Mouse (Mus musculus) embryonic facial prominence, embryonic 12.5 days (tissue): ENCODE measurements at regions not wholly inside any gene's neighbourhood (a gene's known extent, or its start where the extent isn't known, plus 50 kb on each side); places are given as distances from the start of the nearest gene placed in this dataset.
"Not testable (repeated sequence)": the region's sequence is repeated elsewhere in the genome, so short reads cannot be mapped to it uniquely, and the experiment has no call there.

Experiments
- ATAC-seq: fragments of 200-750 bp; cut with Nextera tagmentation; 2 replicates; pipeline ENCODE4 v1.8.0; 2017; ENCODE audit not compliant: insufficient number of reproducible peaks, insufficient read depth, low FRiP score, low TSS enrichment
- H3K27ac ChIP-seq: fragments of 300-500 bp; sonication (generic); 2 replicates; pipeline ENCODE4 v1.5.1; 2016; ENCODE audit warnings: mild to moderate bottlenecking
- H3K27me3 ChIP-seq: fragments of 300-500 bp; sonication (generic); 2 replicates; pipeline ENCODE4 v1.6.1; 2016; ENCODE audit warnings: mild to moderate bottlenecking, moderate library complexity
- H3K36me3 ChIP-seq: fragments of 300-500 bp; sonication (generic); 2 replicates; pipeline ENCODE4 v1.6.1; 2016; ENCODE audit warnings: mild to moderate bottlenecking
- H3K4me1 ChIP-seq: fragments of 300-500 bp; sonication (generic); 2 replicates; pipeline ENCODE4 v1.6.1; 2016
- H3K4me2 ChIP-seq: fragments of 300-500 bp; sonication (generic); replicated peaks from 2 replicates; pipeline ENCODE4 v1.6.1; 2016; ENCODE audit warnings: mild to moderate bottlenecking, moderate library complexity
- H3K4me3 ChIP-seq: fragments of 300-500 bp; sonication (generic); 2 replicates; pipeline ENCODE4 v1.5.1; 2016; ENCODE audit warnings: mild to moderate bottlenecking
- H3K9ac ChIP-seq: fragments of 300-500 bp; sonication (generic); 2 replicates; pipeline ENCODE4 v1.6.1; 2016; ENCODE audit warnings: mild to moderate bottlenecking, moderate library complexity
- H3K9me3 ChIP-seq: fragments of 300-500 bp; sonication (generic); 2 replicates; pipeline ENCODE4 v1.6.1; 2016; ENCODE audit warnings: mild to moderate bottlenecking, moderate library complexity
- WGBS: fragments of 180-500 bp; shearing (Covaris S2); methylation state at CpG from one replicate; pipeline ENCODE4 v1.1.7; 2016; 5-methylcytosine and 5-hydroxymethylcytosine counted together

DNA sequence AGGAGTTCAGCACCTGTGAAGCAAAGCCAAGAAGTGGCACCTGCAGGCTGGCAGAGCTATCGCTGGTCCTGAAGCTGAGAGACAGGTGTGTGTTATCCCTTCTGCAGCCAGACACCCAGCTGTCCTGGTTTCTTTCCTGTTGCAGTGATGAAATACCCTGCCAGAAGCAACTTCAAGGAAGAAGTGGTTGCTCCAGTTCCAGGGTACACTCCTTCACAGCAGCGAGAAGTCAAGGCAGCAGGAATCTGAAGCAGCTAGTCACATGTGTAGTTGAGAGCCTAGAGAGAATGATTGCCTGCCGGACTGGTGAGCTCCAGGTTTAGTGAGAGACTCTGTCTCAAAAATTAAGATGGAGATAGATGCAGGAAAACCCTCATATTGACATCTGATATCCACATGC lies 69.1 kb upstream of the Klf13 start:
- H3K9me3 ChIP-seq = no peaks in the 10 kb centered on the region
- no peak overlapping the region for H3K4me2 ChIP-seq
- no peak overlapping the region for H3K27ac ChIP-seq
- no peak for ATAC-seq
- WGBS = 79% methylated on average over 3 of the region's 3 CpGs
- H3K4me3 ChIP-seq = no peak overlapping the region
- H3K36me3 ChIP-seq = no peaks in the 10 kb centered on the region
- H3K27me3 ChIP-seq = no peaks in the 10 kb centered on the region
- no peak overlapping the region for H3K9ac ChIP-seq
- no peaks in the 10 kb centered on the region for H3K4me1 ChIP-seq

GRCm38 (mm10) chr7:64006935-64007334 lies 68.2 kb upstream of the Klf13 start:
- Histone ChIP-seq H3K27ac (no peak overlapping the region), H3K4me3 (no peak overlapping the region), H3K4me2 (no peak overlapping the region), H3K9ac (no peak overlapping the region), H3K9me3 (no peaks in the 10 kb centered on the region), H3K4me1 (no peaks in the 10 kb centered on the region), H3K36me3 (no peaks in the 10 kb centered on the region), H3K27me3 (no peaks in the 10 kb centered on the region)
- no peak for ATAC-seq
- WGBS = 90% methylated on average over 4 of the region's 4 CpGs

GRCm38 (mm10) chr7:64005765-64006164 lies 67.0 kb upstream of the Klf13 start:
- Histone ChIP-seq H3K9ac (no peak overlapping the region), H3K36me3 (no peaks in the 10 kb centered on the region), H3K4me1 (no peaks in the 10 kb centered on the region), H3K27me3 (no peaks in the 10 kb centered on the region), H3K4me3 (no peak overlapping the region), H3K4me2 (no peak overlapping the region), H3K27ac (no peak overlapping the region), H3K9me3 (no peaks in the 10 kb centered on the region)
- ATAC-seq = no peak
- WGBS = 83% methylated on average over 1 of the region's 1 CpGs

DNA sequence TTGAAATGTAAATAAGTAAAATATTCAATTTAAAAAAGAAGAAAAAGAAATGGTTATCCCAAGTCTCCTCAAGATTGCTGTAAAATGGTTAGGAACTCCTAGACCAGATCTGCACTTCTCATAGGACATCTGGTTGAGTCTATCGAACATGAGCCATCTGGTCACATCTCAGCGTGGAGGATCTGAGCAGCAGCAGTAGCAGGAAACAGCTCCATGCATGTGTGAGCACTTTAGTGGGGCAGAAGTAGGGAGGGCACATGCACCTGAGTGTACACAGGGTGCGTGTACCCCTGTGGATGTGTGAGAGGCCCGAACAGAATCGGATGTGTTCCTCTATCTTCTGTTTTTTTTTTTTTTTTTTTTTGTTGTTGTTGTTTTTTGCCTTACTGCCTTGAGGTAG lies 65.2 kb upstream of the Klf13 start:
- Histone ChIP-seq H3K27me3 (no peaks in the 10 kb centered on the region), H3K9ac (no peak overlapping the region), H3K4me2 (no peak overlapping the region), H3K4me1 (no peaks in the 10 kb centered on the region), H3K9me3 (no peaks in the 10 kb centered on the region), H3K27ac (no peak overlapping the region), H3K4me3 (no peak overlapping the region), H3K36me3 (no peaks in the 10 kb centered on the region)
- no peak for ATAC-seq
- WGBS = 84% methylated on average over 5 of the region's 5 CpGs

GRCm38 (mm10) chr7:64001611-64002111 lies 62.9 kb upstream of the Klf13 start:
- ATAC-seq = no peak
- Histone ChIP-seq H3K27ac (no peak overlapping the region), H3K36me3 (no peaks in the 10 kb centered on the region), H3K4me1 (no peaks in the 10 kb centered on the region), H3K9ac (no peak overlapping the region), H3K9me3 (no peaks in the 10 kb centered on the region), H3K27me3 (no peaks in the 10 kb centered on the region), H3K4me2 (no peak overlapping the region), H3K4me3 (no peak overlapping the region)
- 52% methylated on average over 9 of the region's 9 CpGs for WGBS

- no peaks in the 10 kb centered on the region for H3K4me1 ChIP-seq
- no peaks in the 10 kb centered on the region for H3K36me3 ChIP-seq
- H3K9ac ChIP-seq = no peak overlapping the region
- no peaks in the 10 kb centered on the region for H3K27me3 ChIP-seq
- H3K9me3 ChIP-seq = no peaks in the 10 kb centered on the region
- no peak overlapping the region for H3K4me3 ChIP-seq
- no peak overlapping the region for H3K4me2 ChIP-seq
- WGBS = 61% methylated on average over 6 of the region's 6 CpGs
- ATAC-seq = no peak
- H3K27ac ChIP-seq = no peak overlapping the region
These were observed 60.6 kb upstream of the Klf13 start for GRCm38 (mm10) chr7:63998995-63999960.

GRCm38 (mm10) chr7:63997997-63998396 lies 59.3 kb upstream of the Klf13 start:
- H3K4me2 ChIP-seq = no peak overlapping the region
- no peak for ATAC-seq
- H3K9me3 ChIP-seq = no peaks in the 10 kb centered on the region
- no peak overlapping the region for H3K9ac ChIP-seq
- no peaks in the 10 kb centered on the region for H3K36me3 ChIP-seq
- no peaks in the 10 kb centered on the region for H3K27me3 ChIP-seq
- H3K4me1 ChIP-seq = no peaks in the 10 kb centered on the region
- 81% methylated on average over 3 of the region's 3 CpGs for WGBS
- no peak overlapping the region for H3K27ac ChIP-seq
- no peak overlapping the region for H3K4me3 ChIP-seq

DNA sequence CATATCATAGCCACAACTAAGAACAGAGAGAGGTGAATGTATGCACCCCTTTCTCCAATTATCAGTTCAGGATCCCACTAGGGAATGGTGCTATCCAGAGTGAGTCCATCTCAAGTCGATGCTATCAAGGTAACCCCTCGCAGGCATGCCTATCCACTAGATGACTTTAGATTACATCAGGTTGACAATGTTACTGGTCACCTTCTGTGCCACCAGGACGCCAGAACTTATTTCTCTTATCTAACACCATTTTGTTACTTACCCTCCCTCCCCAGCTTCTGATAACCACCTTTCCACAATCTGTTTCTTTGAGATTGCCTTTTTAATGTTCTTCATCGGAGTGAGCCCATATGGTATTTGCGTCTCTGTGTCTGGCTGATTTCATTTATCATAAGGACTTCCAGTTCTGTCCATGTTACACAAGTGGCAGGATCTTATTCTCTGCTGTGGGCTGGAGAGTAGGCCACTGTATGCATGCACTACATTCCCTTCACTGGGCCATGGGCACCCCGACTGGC lies 57.9 kb upstream of the Klf13 start:
- 86% methylated on average over 6 of the region's 6 CpGs for WGBS
- Histone ChIP-seq H3K4me1 (no peaks in the 10 kb centered on the region), H3K27ac (no peak overlapping the region), H3K9ac (no peak overlapping the region), H3K27me3 (no peaks in the 10 kb centered on the region), H3K9me3 (no peaks in the 10 kb centered on the region), H3K36me3 (no peaks in the 10 kb centered on the region), H3K4me3 (no peak overlapping the region), H3K4me2 (no peak overlapping the region)
- ATAC-seq = no peak

DNA sequence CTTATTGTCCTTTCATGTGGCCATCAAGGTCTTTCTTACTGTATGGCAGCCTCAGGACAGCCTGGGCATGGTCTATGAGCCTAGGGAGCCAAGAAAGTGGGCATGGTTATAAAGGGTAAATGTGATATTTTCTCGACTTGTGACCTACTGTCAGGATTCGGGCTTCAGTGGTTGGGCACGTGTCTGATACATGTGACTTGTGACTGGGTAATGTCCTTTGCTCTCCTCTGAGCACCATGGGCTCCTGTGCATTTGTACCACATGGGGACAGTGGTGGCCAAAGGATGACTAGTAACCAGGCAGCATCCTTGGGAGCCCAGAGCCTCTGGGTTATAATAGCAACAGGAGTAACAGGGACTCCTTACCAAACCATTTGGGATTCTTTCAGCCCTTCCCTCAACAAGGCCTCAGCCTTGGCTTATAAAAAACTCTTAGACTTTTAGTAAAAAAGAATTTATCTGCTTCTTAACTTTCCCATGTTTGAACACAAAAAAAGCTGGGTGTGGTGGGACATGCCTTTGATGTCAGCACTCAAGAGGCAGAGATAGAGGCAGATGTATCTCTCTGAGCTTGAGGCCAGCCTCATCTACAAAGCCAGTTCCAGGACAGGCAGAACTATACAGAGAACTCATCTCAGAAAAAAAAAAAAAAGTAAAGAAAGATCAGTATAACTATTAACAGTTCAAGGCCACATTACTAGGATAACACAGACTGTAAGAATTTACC lies 56.7 kb upstream of the Klf13 start:
- Histone ChIP-seq H3K36me3 (no peaks in the 10 kb centered on the region), H3K4me3 (no peak overlapping the region), H3K27me3 (no peaks in the 10 kb centered on the region), H3K27ac (no peak overlapping the region), H3K9ac (no peak overlapping the region), H3K9me3 (no peaks in the 10 kb centered on the region), H3K4me2 (no peak overlapping the region), H3K4me1 (no peaks in the 10 kb centered on the region)
- ATAC-seq = no peak
- WGBS = 92% methylated on average over 3 of the region's 3 CpGs

GRCm38 (mm10) chr7:63994769-63995168 lies 56.1 kb upstream of the Klf13 start:
- H3K9ac ChIP-seq, H3K27ac ChIP-seq, H3K4me2 ChIP-seq, H3K4me1 ChIP-seq, H3K27me3 ChIP-seq, H3K4me3 ChIP-seq, H3K9me3 ChIP-seq, ATAC-seq, H3K36me3 ChIP-seq: not testable (repeated sequence)
- 79% methylated on average over 3 of the region's 3 CpGs for WGBS

GRCm38 (mm10) chr7:63992155-63992554 lies 53.4 kb upstream of the Klf13 start:
- Histone ChIP-seq H3K4me2 (no peak overlapping the region), H3K36me3 (no peaks in the 10 kb centered on the region), H3K9ac (no peak overlapping the region), H3K27ac (no peak overlapping the region), H3K4me1 (no peaks in the 10 kb centered on the region), H3K27me3 (no peaks in the 10 kb centered on the region), H3K9me3 (no peaks in the 10 kb centered on the region), H3K4me3 (no peak overlapping the region)
- 89% methylated on average over 13 of the region's 13 CpGs for WGBS
- no peak for ATAC-seq
